Mouse (Mus musculus) myocyte (in vitro differentiated cells): ENCODE data around the gene Vmn2r43. TPM values are rescaled to one million over a fixed set of nuclear protein-coding genes. Genes with fewer than 3 reads are reported as not detected.
"Not testable (repeated sequence)": the region's sequence is repeated elsewhere in the genome, so short reads cannot be mapped to it uniquely, and the experiment has no call there.

Experiments
- H3K27me3 ChIP-seq: one replicate; pipeline ENCODE4 v1.6.1; 2011; ENCODE audit not compliant: control insufficient read depth, insufficient read depth, insufficient read length
- H3K36me3 ChIP-seq: one replicate; pipeline ENCODE4 v1.6.1; 2011; ENCODE audit not compliant: control insufficient read depth, insufficient read depth
- H3K4me2 ChIP-seq: one replicate; pipeline ENCODE4 v1.6.1; 2011; ENCODE audit warnings: low read depth, control low read depth
- H3K4me3 ChIP-seq: one replicate; pipeline ENCODE4 v1.5.1; 2011; ENCODE audit warnings: mild to moderate bottlenecking, control low read depth, moderate library complexity
- H3K79me2 ChIP-seq: one replicate; pipeline ENCODE4 v1.6.1; 2011; ENCODE audit not compliant: control insufficient read depth, insufficient read depth
- H3ac ChIP-seq: one replicate; pipeline ENCODE4 v1.6.1; 2011; ENCODE audit not compliant: control insufficient read depth, insufficient read length
- polyA plus RNA-seq: library from polyadenylated mRNA; unstranded; fragments of >200 nt; fragmentation: generic; extraction: Trizol; gene quantifications from one replicate; pipeline ENCODE4 v1.2.1, GENCODE M21; 2012; ENCODE audit warnings: missing spikeins

Gene Vmn2r43
- not detected for polyA plus RNA-seq

DNA sequence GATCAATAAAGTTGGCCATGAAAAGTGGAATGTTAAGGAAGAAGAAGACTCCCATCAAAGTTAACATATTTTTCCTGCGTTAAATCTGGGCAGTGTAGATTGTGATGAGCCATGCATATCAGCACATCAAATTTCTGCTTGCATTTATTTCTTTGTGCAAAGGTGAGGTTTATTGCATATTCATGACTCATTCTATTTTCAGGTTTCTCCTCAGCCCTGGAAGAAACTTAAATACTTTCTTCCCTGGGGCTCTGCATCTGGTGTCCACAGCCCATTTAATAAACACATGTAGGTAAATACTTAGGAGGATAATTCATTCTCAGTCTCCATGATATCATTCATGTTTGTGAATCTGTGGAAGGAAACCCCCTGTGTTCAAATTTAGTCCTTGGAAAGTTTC is at the start of gene Vmn2r43:
Gene Vmn2r43 (minus strand): TSS at position 101 of the 400 bp plus-strand sequence.
- not testable (repeated sequence) for H3K36me3 ChIP-seq, H3K4me3 ChIP-seq, H3K79me2 ChIP-seq, H3ac ChIP-seq, H3K4me2 ChIP-seq, H3K27me3 ChIP-seq

DNA sequence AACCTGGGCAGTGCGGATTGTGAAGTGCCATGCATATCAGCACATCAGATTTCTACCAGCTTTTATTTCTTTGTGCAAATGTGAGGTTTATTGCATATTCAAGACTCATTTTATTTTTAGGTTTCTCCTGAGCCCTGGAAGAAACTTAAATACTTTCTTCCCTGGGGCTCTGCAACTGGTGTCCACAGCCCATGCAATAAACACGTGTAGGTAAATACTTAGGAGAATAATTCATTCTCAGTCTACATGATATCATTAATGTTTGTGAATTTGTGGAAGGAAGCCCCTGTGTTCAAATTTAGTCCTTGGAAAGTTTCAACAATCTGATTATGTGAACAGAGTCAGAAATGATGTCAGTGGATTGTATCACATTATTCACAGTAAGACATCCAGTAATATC is 60.2 kb downstream of the Vmn2r43 start, which contains the start of gene Vmn2r42:
Gene Vmn2r42 (minus strand): TSS at position 101 of the 400 bp plus-strand sequence.
- H3K4me3 ChIP-seq, H3ac ChIP-seq, H3K27me3 ChIP-seq, H3K36me3 ChIP-seq, H3K4me2 ChIP-seq, H3K79me2 ChIP-seq: not testable (repeated sequence)

Other genes starting within 250 kb of the Vmn2r43 start
- not detected for gene Vmn2r41, start 98.9 kb downstream of the Vmn2r43 start, polyA plus RNA-seq
- not detected for gene Vmn2r42, start 60.3 kb downstream of the Vmn2r43 start, polyA plus RNA-seq
- not detected for gene Vmn2r44, start 122.7 kb upstream of the Vmn2r43 start, polyA plus RNA-seq
- not detected for gene Vmn2r45, start 228.5 kb upstream of the Vmn2r43 start, polyA plus RNA-seq